ENCODE assay signal across 7 mouse cellular contexts in genomic region chr7:78912974-78913474, GRCm38 (mm10). TPM values are rescaled to one million over a fixed set of nuclear protein-coding genes. Genes with fewer than 3 reads are reported as not detected.
A peak's percentile ranks its signal among the peaks of the same experiment; 100 is the strongest.
DNase-seq lines count a peak whose midpoint lies in the region; ATAC-seq lines count a peak whose summit lies in the region.

TSS of gene Isg20 (plus strand) at chr7:78913424.

- H3K27ac ChIP-seq in forebrain, embryonic 16.5 days (ENCODE audit: low read length) = no peak within 1 kb of the TSS
- H3K27ac ChIP-seq in liver, embryonic 12.5 days = peak within 1 kb of the TSS; percentile 66
- H3K27ac ChIP-seq in stomach, embryonic 16.5 days (ENCODE audit: low read length) = peak within 1 kb of the TSS; percentile 80

- H3K27me3 ChIP-seq in forebrain, embryonic 16.5 days (replicated peaks; ENCODE audit: control insufficient read depth, insufficient read depth, low read length) = no peaks in the 10 kb centered on the region
- H3K27me3 ChIP-seq in liver, embryonic 12.5 days (replicated peaks) = no peaks in the 10 kb centered on the region
- H3K27me3 ChIP-seq in stomach, embryonic 16.5 days (ENCODE audit: control insufficient read depth, insufficient read depth, low read length) = no peaks in the 10 kb centered on the region

- H3K9me3 ChIP-seq in forebrain, embryonic 16.5 days (ENCODE audit: control insufficient read depth, low read length) = no peaks in the 10 kb centered on the region
- H3K9me3 ChIP-seq in liver, embryonic 12.5 days (replicated peaks) = no peaks in the 10 kb centered on the region
- H3K9me3 ChIP-seq in stomach, embryonic 16.5 days (replicated peaks; ENCODE audit: control insufficient read depth, low read length) = no peaks in the 10 kb centered on the region

- no peak for ATAC-seq in forebrain, embryonic 16.5 days
- ATAC-seq in liver, embryonic 12.5 days = no peak
- no peak for ATAC-seq in stomach, embryonic 16.5 days (ENCODE audit: insufficient read depth, low FRiP score)
- ATAC-seq in frontal cortex, adult (ENCODE audit: low TSS enrichment) = no peak

- H3K36me3 ChIP-seq in forebrain, embryonic 16.5 days (ENCODE audit: control insufficient read depth, insufficient read depth) = no peaks in the 10 kb centered on the region
- H3K36me3 ChIP-seq in liver, embryonic 12.5 days = peaks cover 18% of the 10 kb centered on the region
- 0 out of 2 replicates have a peak, but pooled peaks cover 5% of the 10 kb centered on the region for H3K36me3 ChIP-seq in stomach, embryonic 16.5 days (ENCODE audit: control insufficient read depth, insufficient read depth, low read length)

- H3K4me3 ChIP-seq in forebrain, embryonic 16.5 days (replicated peaks; ENCODE audit: low read length) = 0 out of 2 replicates have a peak within 1 kb of the TSS, but pooled peaks have one; percentile 6
- H3K4me3 ChIP-seq in liver, embryonic 12.5 days = peak within 1 kb of the TSS; percentile 59
- H3K4me3 ChIP-seq in stomach, embryonic 16.5 days (replicated peaks; ENCODE audit: low read length) = peak within 1 kb of the TSS; percentile 28

- peaks cover 15% of the 10 kb centered on the region for H3K4me1 ChIP-seq in forebrain, embryonic 16.5 days (replicated peaks; ENCODE audit: control insufficient read depth, insufficient read depth, low read length)
- peaks cover 44% of the 10 kb centered on the region for H3K4me1 ChIP-seq in liver, embryonic 12.5 days
- peaks cover 24% of the 10 kb centered on the region for H3K4me1 ChIP-seq in stomach, embryonic 16.5 days (ENCODE audit: control insufficient read depth, insufficient read depth, low read length)

- H3K9ac ChIP-seq in forebrain, embryonic 16.5 days (replicated peaks; ENCODE audit: low read depth, low read length) = no peak within 1 kb of the TSS
- H3K9ac ChIP-seq in liver, embryonic 12.5 days = peak within 1 kb of the TSS; percentile 72
- peak within 1 kb of the TSS; percentile 58 for H3K9ac ChIP-seq in stomach, embryonic 16.5 days (ENCODE audit: low read length)

- H3K4me2 ChIP-seq in forebrain, embryonic 16.5 days (ENCODE audit: low read length) = peak within 1 kb of the TSS; percentile 41
- peak within 1 kb of the TSS; percentile 77 for H3K4me2 ChIP-seq in liver, embryonic 12.5 days
- peak within 1 kb of the TSS; percentile 49 for H3K4me2 ChIP-seq in stomach, embryonic 16.5 days (ENCODE audit: low read depth, low read length)

- intact Hi-C loops in left cerebral cortex, postnatal 14 days (cut with DNase I) = no loop called here

- peak; percentile 41 for DNase-seq in A20 (ENCODE audit: low read depth, low spot score)
- DNase-seq in B cell, adult 2 months = peak; percentile 30 to 34
- no peak for DNase-seq in left cerebral cortex, postnatal 14 days (ENCODE audit: low spot score in 2 of 2)

- WGBS in forebrain, embryonic 16.5 days = 49% methylated on average over 5 of the region's 5 CpGs
- WGBS in liver, embryonic 12.5 days (ENCODE audit: insufficient replicate concordance) = 63% methylated on average over 5 of the region's 5 CpGs
- WGBS in stomach, embryonic 16.5 days = 60% methylated on average over 5 of the region's 5 CpGs

RNA-seq across cellular contexts. Expression of gene Isg20, which starts in this region (rescaled TPM):
- 2.0 TPM in 2 replicates for polyA plus RNA-seq in forebrain, embryonic 16.5 days (2015; fragmentation: Nextera tagmentation; extraction: Ambion mirVana)
- polyA plus RNA-seq in liver, embryonic 12.5 days (2016; fragmentation: Nextera tagmentation; extraction: Ambion mirVana) = 7.7 and 9.2 TPM in 2 replicates
- polyA plus RNA-seq in stomach, embryonic 16.5 days (2015; fragmentation: Nextera tagmentation; extraction: Ambion mirVana) = 22.4 and 24.3 TPM in 2 replicates
- 1 to 10 TPM in 1 of 2 experiments, under 1 TPM in 1; 0.90 to 1.0 TPM for total RNA-seq in left cerebral cortex, postnatal 14 days (2021)

Comparison
In these comparisons a context has a peak if more than half of its experiments do, and no peak if none do; other contexts are left out.
1. DNase-seq: peak in A20 (single experiment) and B cell, adult 2 months (2 of 2); none in left cerebral cortex, postnatal 14 days (0 of 2).
2. H3K4me3 ChIP-seq: peak in every context shown above with its lines; median percentile 59 in liver, embryonic 12.5 days; 28 in stomach, embryonic 16.5 days; 6 in forebrain, embryonic 16.5 days.
3. Peak in every context shown above with its lines, with median percentiles within 50 percentile points of each other: H3K4me2 ChIP-seq.